Mouse (Mus musculus) kidney, embryonic 16.5 days (tissue): ENCODE measurements at regions not wholly inside any gene's neighbourhood (a gene's known extent, or its start where the extent isn't known, plus 50 kb on each side); places are given as distances from the start of the nearest gene placed in this dataset.

ENCODE experiments used
- ATAC-seq: fragments of 200-750 bp; cut with Nextera tagmentation; 2 replicates; pipeline ENCODE4 v1.8.0; 2017; ENCODE audit warnings: moderate TSS enrichment; ENCODE audit not compliant: low FRiP score, low TSS enrichment
- H3K27ac ChIP-seq: fragments of 300-500 bp; sonication (generic); 2 replicates; pipeline ENCODE4 v1.5.1; 2014; ENCODE audit warnings: low read length
- H3K27me3 ChIP-seq: fragments of 300-500 bp; sonication (generic); 2 replicates; pipeline ENCODE4 v1.6.1; 2014; ENCODE audit warnings: low read length, control low read depth, mixed read lengths; ENCODE audit not compliant: insufficient read depth
- H3K36me3 ChIP-seq: fragments of 300-500 bp; sonication (generic); 2 replicates; pipeline ENCODE4 v1.6.1; 2014; ENCODE audit warnings: low read length, control low read depth, mixed read lengths; ENCODE audit not compliant: insufficient read depth
- H3K4me1 ChIP-seq: fragments of 300-500 bp; sonication (generic); 2 replicates; pipeline ENCODE4 v1.6.1; 2014; ENCODE audit warnings: low read length, control low read depth, mixed read lengths; ENCODE audit not compliant: insufficient read depth
- H3K4me2 ChIP-seq: fragments of 300-500 bp; sonication (generic); replicated peaks from 2 replicates; pipeline ENCODE4 v1.6.1; 2014; ENCODE audit warnings: low read depth, low read length
- H3K4me3 ChIP-seq: fragments of 300-500 bp; sonication (generic); 2 replicates; pipeline ENCODE4 v1.5.1; 2014; ENCODE audit warnings: mild to moderate bottlenecking, low read length
- H3K9ac ChIP-seq: fragments of 300-500 bp; sonication (generic); replicated peaks from 2 replicates; pipeline ENCODE4 v1.6.1; 2014; ENCODE audit warnings: low read length
- H3K9me3 ChIP-seq: fragments of 300-500 bp; sonication (generic); 2 replicates; pipeline ENCODE4 v1.6.1; 2016; ENCODE audit warnings: low read length, control low read depth
- WGBS: fragments of 180-500 bp; shearing (Covaris S2); extraction: QIAGEN DNeasy Blood & Tissue Kit; methylation state at CpG from one replicate; pipeline ENCODE4 v1.1.7; 2014; 5-methylcytosine and 5-hydroxymethylcytosine counted together

DNA sequence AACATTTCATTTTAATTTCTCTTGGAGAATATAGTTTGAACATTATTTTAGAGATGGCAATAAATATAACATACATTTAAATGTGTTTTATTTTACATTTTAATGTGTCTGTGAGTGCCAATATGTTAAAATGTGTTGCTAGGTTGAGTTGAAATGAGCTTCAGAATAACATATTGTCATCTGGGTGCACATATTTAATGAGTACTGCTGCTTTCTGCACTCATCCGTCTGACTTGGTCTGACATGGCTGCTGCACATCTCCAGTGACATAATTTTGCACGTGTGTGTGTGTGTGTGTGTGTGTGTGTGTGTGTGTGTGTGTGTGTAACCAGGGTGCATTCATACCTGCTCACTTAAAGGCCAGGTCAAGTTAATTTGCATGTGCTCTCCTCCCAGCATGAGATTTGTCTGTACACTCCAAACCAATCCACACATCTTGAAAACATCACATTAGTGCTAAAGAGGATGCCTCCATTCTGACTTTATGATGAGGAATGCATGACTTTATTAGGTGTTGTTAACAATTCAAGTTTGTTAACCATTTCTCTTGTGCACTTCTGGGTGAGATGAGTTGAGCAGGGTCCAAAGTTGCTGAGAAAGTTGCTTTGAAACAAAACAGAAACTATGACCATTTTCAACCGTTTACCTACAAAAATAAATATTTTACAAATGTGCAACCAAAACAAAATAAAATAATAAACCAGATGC lies 334.6 kb downstream of the C1d start:
- Histone ChIP-seq H3K27me3 (no peaks in the 10 kb centered on the region), H3K9me3 (no peaks in the 10 kb centered on the region), H3K36me3 (no peaks in the 10 kb centered on the region), H3K4me2 (no peak overlapping the region), H3K4me3 (no peak overlapping the region), H3K27ac (no peak overlapping the region), H3K4me1 (no peaks in the 10 kb centered on the region), H3K9ac (no peak overlapping the region)
- ATAC-seq = no peak
- 66% methylated on average over 3 of the region's 3 CpGs for WGBS

- no peak overlapping the region for H3K4me3 ChIP-seq
Measured at GRCm38 (mm10) chr11:17603726-17604493, 346.5 kb downstream of the C1d start.

DNA sequence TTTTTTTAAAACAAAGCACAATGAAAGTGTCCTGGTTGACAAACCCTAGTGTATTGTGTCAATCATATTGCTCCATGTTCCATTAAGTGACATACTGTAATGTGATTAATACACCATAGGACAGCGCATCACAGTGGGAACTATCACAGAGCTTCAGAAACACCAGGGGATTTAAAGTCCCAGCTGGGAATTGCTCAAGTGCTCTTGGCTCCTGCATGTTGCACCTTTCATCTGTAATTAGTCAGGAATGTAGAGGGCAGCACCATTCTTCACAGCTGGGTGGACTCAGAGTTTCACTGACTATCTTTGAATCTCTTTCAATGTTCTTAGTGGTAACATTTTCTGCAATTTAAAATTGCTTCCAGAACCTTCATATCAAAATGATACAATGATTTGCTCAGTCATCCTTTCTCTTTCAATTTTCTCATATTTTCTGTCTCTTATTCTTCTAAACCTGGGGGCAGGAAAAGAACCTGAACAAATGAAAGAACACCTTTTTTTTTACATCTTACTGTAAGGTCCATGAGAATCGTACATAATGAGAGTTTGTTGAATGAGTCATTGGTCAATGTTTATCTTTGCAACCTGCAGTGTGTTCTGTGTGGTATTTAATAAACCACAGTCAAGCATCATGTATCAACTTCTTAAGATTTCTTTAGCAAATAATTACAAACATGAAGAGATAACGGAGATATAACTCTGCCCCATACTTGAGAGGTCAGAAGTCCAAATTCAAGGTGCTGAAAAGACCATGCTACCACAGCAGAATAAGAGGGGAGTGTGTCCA lies 333.0 kb downstream of the Etaa1 start:
- H3K4me3 ChIP-seq = no peak overlapping the region
- 67% methylated on average over 3 of the region's 3 CpGs for whole genome bisulfite sequencing
- no peak overlapping the region for H3K27ac ChIP-seq
- no peaks in the 10 kb centered on the region for H3K4me1 ChIP-seq
- H3K36me3 ChIP-seq = no peaks in the 10 kb centered on the region
- H3K9ac ChIP-seq = no peak overlapping the region
- H3K27me3 ChIP-seq = no peaks in the 10 kb centered on the region
- ATAC-seq = no peak
- H3K9me3 ChIP-seq = no peaks in the 10 kb centered on the region
- H3K4me2 ChIP-seq = no peak overlapping the region

More at GRCm38 (mm10) chr11:17603726-17604493, 346.5 kb downstream of the C1d start:
- no peaks in the 10 kb centered on the region for H3K9me3 ChIP-seq
- no peaks in the 10 kb centered on the region for H3K36me3 ChIP-seq
- no peak overlapping the region for H3K9ac ChIP-seq
- no peaks in the 10 kb centered on the region for H3K27me3 ChIP-seq
- 62% methylated on average over 6 of the region's 6 CpGs for WGBS
- 0 out of 2 replicates have a peak, but pooled peaks cover 8% of the 10 kb centered on the region for H3K4me1 ChIP-seq
- ATAC-seq = peak; percentile 27; the same call in 1 of the 2 replicates
- no peak overlapping the region for H3K4me2 ChIP-seq
- peak overlapping the region; percentile 77 for H3K27ac ChIP-seq

GRCm38 (mm10) chr11:17629541-17630171 lies 324.0 kb downstream of the Etaa1 start:
- WGBS = 38% methylated on average over 2 of the region's 2 CpGs
- Histone ChIP-seq H3K27ac (peak overlapping the region; percentile 54), H3K36me3 (no peaks in the 10 kb centered on the region), H3K27me3 (no peaks in the 10 kb centered on the region), H3K4me2 (no peak overlapping the region), H3K9me3 (no peaks in the 10 kb centered on the region; the same call in 1 of the 2 replicates), H3K9ac (no peak overlapping the region), H3K4me3 (no peak overlapping the region), H3K4me1 (peaks cover 6% of the 10 kb centered on the region; the same call in 1 of the 2 replicates)
- ATAC-seq = peak; percentile 89

GRCm38 (mm10) chr11:17630172-17630553 lies 323.5 kb downstream of the Etaa1 start:
- peaks cover 6% of the 10 kb centered on the region; the same call in 1 of the 2 replicates for H3K4me1 ChIP-seq
- no peak overlapping the region for H3K4me2 ChIP-seq
- H3K27me3 ChIP-seq = no peaks in the 10 kb centered on the region
- H3K27ac ChIP-seq = no peak overlapping the region
- H3K4me3 ChIP-seq = no peak overlapping the region
- ATAC-seq = peak; percentile 31; the same call in 1 of the 2 replicates
- no peaks in the 10 kb centered on the region; the same call in 1 of the 2 replicates for H3K9me3 ChIP-seq
- WGBS = no CpG with 5 or more reads among the region's 1 CpGs
- H3K36me3 ChIP-seq = no peaks in the 10 kb centered on the region
- no peak overlapping the region for H3K9ac ChIP-seq

DNA sequence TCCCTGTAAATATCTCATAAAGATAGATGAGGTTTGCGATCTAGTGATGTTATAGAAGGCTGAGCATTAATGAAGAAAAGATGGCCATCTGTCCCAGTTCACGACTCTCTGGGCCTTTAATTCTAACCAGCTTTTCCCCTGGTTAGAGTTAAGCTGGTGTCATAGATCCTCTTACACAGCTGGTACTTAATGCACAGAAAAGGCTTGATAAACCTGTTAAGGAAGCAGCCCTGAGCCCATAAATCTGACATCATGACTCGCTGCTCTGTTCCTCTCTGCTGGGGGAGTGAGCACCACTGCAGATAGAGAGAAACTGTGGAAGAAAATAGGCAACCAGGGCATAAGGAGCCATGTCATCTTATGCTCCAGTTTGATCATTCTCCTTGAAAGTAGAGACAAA lies 316.5 kb downstream of the Etaa1 start:
- H3K4me3 ChIP-seq = no peak overlapping the region

DNA sequence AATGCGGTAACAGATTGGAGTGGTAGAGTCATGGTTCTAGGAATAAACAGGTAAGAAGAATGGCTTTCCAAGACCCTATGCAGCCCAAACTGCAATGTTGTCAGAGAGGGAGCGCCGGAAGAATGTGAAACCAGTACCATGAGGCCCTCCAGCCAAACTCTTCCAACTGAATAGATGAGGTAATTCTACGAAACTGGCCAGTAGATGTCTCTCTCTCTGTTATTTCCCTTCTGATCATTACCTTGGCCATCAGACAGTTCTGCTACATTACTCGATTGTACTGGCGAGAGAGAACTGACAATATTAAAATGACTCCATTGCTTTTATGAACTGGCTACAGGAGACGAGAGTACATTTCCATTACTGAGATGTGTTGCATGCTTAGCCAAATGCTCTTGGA lies 313.8 kb downstream of the Etaa1 start:
- Histone ChIP-seq H3K36me3 (no peaks in the 10 kb centered on the region), H3K4me1 (0 out of 2 replicates have a peak, but pooled peaks cover 4% of the 10 kb centered on the region), H3K9me3 (no peaks in the 10 kb centered on the region), H3K4me3 (no peak overlapping the region), H3K4me2 (no peak overlapping the region), H3K27ac (no peak overlapping the region), H3K9ac (no peak overlapping the region), H3K27me3 (no peaks in the 10 kb centered on the region)
- no peak for ATAC-seq
- 68% methylated on average over 7 of the region's 7 CpGs for WGBS

More for the DNA sequence above, 316.5 kb downstream of the Etaa1 start:
- H3K9ac ChIP-seq = no peak overlapping the region
- ATAC-seq = peak; percentile 59
- no peak overlapping the region for H3K4me2 ChIP-seq
- H3K4me1 ChIP-seq = 0 out of 2 replicates have a peak, but pooled peaks cover 4% of the 10 kb centered on the region
- H3K27ac ChIP-seq = no peak overlapping the region
- H3K9me3 ChIP-seq = no peaks in the 10 kb centered on the region
- 17% methylated on average over 3 of the region's 3 CpGs for WGBS
- H3K27me3 ChIP-seq = no peaks in the 10 kb centered on the region
- no peaks in the 10 kb centered on the region for H3K36me3 ChIP-seq

DNA sequence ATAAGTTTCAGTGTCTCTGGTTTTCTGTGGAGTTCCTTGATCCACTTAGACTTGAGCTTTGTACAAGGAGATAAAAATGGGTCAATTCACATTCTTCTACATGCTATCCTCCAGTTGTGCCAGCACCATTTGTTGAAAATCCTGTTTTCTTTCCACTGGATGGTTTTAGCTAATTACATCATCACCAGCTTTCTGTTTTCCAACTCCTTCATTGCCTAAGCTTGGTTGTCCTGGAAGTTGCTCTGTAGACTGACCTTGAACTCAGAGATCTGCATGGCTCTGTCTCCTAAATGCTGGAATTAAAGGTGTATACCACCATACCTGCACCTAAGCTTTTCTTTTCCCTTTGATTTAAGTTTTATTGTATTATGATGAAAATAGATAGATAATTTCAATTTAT lies 306.2 kb downstream of the Etaa1 start:
- no peak overlapping the region for H3K4me2 ChIP-seq
- ATAC-seq = no peak
- no peaks in the 10 kb centered on the region for H3K27me3 ChIP-seq
- H3K9me3 ChIP-seq = no peaks in the 10 kb centered on the region
- H3K4me3 ChIP-seq = no peak overlapping the region
- no peaks in the 10 kb centered on the region for H3K36me3 ChIP-seq
- H3K9ac ChIP-seq = no peak overlapping the region
- no peaks in the 10 kb centered on the region for H3K4me1 ChIP-seq
- no peak overlapping the region for H3K27ac ChIP-seq

DNA sequence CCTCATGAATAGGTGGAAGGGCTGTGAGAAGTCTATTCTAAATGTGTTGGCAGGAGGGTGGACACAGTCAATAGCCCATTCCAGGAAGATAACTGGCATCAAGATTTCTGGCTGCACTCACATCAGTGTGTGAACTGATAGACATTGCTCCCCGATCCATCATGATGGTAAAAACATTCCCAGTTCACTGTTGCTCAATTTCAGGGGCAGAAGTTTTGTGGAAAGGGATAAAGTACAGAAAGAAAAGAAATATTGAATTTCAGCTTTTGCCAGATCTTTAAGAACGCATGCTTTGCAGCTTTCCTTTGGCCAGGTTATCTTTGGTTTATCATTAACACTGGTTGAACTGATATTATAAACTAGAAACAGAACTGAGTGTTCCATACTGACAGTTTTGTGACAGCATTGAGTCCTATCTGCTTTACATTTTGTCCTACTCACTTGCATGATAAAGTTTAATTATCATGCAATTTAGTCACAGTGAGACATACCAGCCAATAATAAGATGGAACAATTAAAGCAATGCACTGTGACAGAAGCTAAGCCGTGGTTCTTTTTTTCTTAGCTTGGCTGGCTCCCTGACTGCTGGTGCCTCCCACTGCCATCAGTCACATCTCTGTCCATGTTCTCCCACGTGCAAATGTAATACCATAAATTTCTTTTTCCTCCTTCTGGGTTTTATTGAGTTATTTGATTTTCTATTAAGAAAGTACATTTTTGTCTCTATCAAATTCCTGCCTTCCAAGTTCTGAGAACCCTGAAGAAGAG lies 302.1 kb downstream of the Etaa1 start:
- Histone ChIP-seq H3K27ac (no peak overlapping the region), H3K9ac (no peak overlapping the region), H3K36me3 (no peaks in the 10 kb centered on the region), H3K4me2 (no peak overlapping the region), H3K9me3 (no peaks in the 10 kb centered on the region), H3K4me1 (no peaks in the 10 kb centered on the region), H3K4me3 (no peak overlapping the region), H3K27me3 (no peaks in the 10 kb centered on the region)
- ATAC-seq = no peak
- WGBS = 50% methylated on average over 4 of the region's 4 CpGs
